Mouse (Mus musculus) brain, embryonic 18.5 days (tissue): ENCODE measurements at regions not wholly inside any gene's neighbourhood (a gene's known extent, or its start where the extent isn't known, plus 50 kb on each side); places are given as distances from the start of the nearest gene placed in this dataset.

Experiments used
- DNase-seq: peaks from one replicate; pipeline ENCODE4 v3.0.0-alpha.2; 2012; ENCODE audit warnings: low read depth, low spot score

DNA sequence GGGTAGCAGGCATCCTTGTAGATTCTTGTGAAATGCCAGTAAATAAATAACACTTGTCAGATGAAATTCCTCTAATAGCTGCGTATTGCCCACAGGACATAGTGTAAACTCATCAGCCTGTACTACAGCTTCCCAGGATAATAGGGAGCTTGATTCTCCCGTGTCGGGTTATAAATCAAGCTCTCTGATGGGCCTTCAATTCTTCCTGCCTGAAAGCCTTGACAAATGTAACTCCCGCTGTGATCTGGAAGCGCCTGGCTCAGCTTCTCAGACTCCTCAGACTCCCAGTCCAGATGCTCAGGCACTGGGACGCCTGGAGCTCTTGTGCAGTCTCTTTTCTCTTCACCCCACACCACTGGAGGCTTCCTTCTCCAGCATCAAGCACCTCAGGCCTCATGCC, 151.3 kb downstream of the Fam76b start:
- DNase-seq, result no peak

- DNase-seq, result no peak
Observed at GRCm38 (mm10) chr9:13987486-13987885, 160.0 kb downstream of the Fam76b start.

GRCm38 (mm10) chr9:13988901-13989300, 161.4 kb downstream of the Fam76b start:
- no peak for DNase-seq

DNA sequence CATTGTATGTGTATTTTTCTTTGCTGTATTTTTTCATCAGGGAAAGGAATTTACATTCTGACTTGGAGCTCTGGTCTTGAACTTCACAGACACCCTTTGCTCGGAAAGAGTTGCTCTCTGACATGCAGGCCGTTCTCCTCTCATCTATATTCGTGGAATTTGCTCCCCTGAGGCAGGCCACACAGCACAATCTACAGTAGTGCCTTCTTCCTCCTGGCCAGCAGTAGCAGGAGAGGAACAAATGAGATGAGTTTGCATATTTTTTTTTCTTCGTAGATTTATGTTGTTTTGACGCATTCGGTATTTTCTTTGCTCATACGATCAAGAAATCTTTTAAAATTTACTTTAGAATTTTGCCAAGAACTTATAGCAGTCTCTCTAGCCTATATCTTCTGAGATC, 163.4 kb downstream of the Fam76b start:
- no peak for DNase-seq

GRCm38 (mm10) chr9:13992728-13993127, 165.2 kb downstream of the Fam76b start:
- DNase-seq, result no peak

- no peak for DNase-seq
Observed at GRCm38 (mm10) chr9:13999358-13999757, 171.8 kb downstream of the Fam76b start.

DNA sequence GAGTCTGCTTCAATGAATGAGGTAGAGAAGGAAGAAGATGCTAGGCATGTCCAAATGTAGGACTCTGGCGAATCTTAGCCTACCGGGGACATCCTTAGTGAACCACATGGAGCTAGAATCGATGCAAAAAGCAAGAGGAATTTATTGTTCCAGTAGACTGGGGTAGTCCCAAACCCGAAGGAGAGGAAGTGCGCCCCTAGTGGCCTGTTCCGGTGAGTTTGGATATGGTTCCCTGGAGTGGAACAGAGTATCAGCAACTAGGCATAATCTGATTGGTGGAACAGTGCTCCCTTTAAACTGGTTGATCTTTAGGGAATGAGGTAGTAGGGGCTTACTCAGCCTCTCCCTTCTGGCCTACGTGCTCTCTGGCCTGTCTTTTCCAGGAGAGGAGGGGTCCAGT, 174.0 kb downstream of the Fam76b start:
- no peak for DNase-seq

DNA sequence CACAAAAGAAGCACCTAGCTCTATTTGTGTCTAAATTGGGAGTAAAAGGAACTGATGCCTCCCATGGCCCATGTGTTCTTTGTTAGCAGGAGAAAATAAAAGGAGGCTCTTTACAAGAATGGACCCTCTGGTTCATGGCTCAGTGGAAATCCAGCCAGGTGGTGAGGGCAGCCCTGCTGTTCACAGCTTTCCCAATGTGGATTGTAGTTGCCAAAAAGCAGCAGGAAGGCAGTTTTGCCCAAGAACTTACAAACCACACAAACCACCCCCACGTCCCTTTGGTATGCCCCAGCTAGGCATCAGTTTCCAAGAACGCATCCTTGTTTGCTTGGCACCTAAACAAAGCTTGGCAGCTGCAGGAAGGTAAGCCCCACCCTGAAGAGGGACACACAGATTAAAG, 174.7 kb downstream of the Fam76b start:
- DNase-seq, result no peak

GRCm38 (mm10) chr9:14003163-14003562, 175.6 kb downstream of the Fam76b start:
- DNase-seq, result no peak

DNA sequence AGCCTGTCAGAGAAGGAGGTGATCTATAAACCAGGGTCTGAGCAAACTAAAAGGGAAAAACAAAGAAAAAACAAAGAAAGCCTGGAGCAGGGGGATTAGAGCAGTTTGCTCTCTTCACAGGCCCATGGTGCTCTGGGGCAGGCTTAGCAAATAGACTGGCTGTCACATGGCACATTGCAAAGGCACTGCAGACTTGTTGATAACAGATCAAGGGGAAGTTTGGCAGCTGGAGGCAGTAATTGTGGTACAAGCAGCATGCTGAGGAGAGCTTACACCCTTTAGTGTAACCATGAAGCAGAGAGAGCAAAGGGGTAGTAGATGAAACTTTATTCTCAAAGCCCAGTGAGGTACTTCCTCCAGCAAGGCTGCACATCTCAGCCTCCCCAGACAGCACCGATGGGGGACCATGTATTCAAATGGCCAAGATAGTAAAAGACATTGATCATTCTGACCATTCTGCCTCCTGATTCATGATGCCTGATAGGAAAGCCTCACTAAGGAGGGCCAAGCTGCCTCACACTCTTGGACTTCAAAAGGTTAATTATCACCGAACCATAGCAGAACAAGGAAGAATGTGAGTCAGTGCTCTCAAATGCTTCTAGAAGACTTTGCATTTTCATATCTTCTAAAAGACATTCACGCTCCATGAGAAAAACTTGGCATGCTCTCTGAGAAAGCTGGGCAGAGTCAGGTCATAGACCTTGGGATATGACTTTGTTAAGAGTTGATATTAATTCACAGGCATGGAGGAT, 178.9 kb downstream of the Fam76b start:
- no peak for DNase-seq

DNA sequence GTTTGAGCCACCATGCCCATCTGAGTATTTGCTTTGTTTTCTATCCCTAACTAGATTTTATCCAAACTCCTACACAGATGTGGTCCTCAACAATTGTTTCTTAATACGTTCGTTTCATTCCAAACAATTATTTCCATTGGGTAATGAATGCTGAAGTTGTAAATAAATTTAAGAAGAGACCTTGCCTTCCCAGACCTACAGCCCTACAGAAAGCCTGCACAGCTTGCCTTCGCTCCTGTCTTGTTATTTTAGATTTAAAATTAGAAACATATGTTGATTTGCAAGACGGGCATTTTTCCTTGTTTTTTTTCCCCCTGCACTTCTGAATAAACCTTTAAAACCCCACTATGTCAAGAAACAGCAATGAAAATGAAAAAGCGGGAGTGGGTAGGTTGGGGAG, 181.9 kb downstream of the Fam76b start:
- no peak for DNase-seq

- no peak for DNase-seq
Observed at GRCm38 (mm10) chr9:14010261-14010949, 182.9 kb downstream of the Fam76b start.

DNA sequence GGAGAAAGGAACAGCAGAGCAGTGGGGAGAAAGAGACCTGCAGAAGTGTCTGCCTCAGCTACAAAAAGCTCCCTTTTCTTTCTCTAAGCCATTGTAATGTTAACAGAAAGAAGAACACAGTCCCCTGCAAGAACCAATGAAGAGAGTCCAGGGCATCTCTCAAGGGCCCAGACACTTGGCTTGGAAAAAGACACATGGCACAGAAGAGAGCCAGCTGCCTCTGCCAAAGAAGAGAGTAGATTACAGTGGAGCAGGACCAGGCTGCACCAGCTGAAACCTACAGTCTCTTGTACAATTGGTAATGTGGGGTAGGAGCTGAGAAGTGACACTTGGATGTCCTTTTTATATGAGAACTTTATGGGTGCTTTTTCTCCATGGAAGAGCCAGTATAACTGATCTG, 196.7 kb downstream of the Fam76b start:
- no peak for DNase-seq

DNA sequence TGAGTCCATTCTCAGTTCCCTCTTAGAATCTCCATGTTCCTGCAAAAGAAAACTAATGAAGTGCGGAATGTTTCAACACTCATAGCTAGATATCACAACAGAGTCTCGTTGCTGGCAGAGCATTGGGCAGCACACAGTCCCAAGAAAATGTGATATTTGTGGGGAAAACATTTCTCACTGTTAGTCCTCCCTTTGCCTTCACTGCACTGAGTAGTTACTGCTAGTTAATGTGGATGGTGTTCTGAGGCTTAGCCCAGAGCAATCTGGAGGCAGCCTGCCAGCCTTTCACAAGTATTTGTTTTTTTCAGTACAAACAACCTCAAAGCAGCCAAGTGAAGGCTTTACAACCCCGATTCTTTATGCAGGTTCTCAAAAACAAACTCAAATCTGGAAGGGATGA, 197.2 kb downstream of the Fam76b start:
- DNase-seq, result no peak

GRCm38 (mm10) chr9:14028056-14028455, 200.5 kb downstream of the Fam76b start:
- DNase-seq, result no peak

DNA sequence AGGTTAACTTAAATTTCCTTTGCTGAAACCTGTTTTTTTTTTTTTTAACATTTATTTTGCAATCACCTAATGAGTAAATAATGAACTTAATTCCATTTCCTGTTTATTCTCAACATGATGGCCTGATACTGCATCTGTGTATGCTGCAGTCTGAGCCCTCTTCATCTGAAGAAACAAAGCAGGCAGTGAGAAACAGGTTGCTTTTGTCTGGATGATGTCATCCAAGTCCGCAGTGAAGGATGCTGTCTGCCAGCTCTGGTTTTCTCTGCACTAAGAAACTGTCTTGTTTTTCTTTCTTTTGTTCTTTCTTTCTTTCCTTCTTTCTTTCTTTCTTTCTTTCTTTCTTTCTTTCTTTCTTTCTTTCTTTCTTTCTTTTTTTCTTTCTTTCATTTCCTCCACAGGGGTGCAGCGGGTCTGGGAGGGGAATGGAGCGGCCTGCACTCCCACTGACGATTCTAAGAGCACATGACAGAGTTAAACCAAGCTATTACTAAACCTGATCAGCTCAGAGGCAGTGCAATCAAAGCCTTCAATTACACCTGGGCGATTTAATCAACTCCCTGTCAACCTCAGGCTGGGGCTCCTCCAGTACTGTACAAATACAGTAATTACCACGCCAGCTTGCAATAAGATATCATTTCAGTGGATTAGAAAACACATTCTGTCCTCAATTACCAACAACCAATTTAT, 204.0 kb downstream of the Fam76b start:
- DNase-seq, result no peak

- no peak for DNase-seq
Observed at GRCm38 (mm10) chr9:14032048-14032362, 204.5 kb downstream of the Fam76b start.

- DNase-seq, result no peak
Observed at GRCm38 (mm10) chr9:14035526-14035925, 208.0 kb downstream of the Fam76b start.

- DNase-seq, result no peak
Observed at GRCm38 (mm10) chr9:14041900-14042435, 214.5 kb downstream of the Fam76b start.

DNA sequence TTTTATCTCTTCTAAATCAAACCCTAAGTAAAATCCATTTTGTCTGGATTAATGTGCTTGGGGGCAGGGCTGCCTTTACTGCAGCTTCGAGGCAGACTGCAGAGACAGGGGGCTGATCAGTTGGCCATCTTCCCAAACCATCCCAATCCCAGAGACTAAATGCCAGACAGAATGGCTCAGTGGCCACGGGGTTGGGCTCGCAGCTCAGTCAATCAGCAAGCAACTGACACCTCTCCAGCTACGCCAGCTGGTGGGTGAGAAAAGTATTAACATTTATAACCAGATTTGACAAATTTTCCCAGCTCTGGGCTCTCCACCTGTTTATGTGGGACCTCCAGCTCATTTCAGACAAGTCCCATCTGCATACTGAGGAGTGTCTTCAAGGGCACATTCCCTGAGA, 220.7 kb downstream of the Fam76b start:
- no peak for DNase-seq

GRCm38 (mm10) chr9:14053704-14054103, 221.2 kb upstream of the Sesn3 start:
- DNase-seq, result no peak

DNA sequence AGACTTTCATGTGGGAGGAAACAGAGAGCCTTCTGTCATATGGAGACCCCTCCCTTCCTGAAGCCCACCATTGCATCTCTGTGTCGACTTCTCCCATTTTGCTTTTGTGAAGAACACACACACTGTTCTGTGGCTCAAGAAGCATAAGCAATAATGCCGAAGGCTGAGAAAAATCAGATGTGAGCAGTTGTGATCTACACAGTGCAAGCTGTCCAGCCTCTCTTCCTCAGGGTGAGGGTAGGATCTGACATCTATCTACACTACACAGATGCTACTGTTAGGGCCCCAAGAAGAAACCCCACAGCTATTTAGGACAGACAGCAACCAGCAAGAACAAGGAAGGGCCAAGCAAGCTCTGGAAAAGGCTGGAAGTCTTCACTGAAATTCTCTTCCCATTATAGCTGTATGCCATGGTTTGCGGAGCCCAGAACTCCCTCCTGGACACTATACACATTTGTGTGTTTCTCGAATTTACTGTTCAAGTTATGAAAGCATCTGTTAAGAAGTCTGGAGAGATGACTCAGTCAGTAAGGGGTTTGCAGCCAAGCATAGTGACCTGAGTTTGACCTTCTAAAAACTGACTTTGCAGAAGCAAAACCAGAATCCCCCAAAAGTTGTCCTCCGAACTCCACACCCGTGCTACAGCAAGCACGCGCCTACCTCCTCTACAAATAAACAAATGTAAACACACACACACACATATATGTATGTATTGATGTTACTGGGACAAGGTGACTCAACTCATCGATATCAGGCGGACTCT, 218.3 kb upstream of the Sesn3 start:
- DNase-seq, result no peak
